Mouse (Mus musculus): ENCODE data around the gene Phf5a. TPM values are rescaled to one million over a fixed set of nuclear protein-coding genes. Genes with fewer than 3 reads are reported as not detected.
A peak's percentile ranks its signal among the peaks of the same experiment; 100 is the strongest.

Gene Phf5a
- polyA plus RNA-seq, 1 experiment from 2014 or later, result 124 TPM

DNA sequence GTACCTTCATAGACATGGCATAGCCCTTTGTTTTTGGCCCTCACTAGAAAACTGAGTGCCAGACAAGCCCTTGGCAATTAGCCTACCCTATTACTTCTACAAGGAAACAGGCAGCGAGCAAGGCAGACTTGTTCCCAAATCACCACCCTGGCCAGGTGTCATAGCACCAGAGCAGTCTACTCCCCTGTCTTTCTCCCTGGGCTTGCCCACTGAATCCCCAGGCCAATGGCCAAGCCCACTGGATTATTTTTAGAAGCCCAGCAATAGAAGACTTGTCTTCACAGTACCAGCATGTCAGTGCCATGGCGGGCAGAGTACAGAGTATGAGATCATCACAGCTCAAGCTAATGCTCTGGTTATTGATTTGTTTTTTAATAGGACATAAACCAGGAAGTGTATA lies 27.0 kb upstream of the Phf5a start:
- Histone ChIP-seq H3K36me3 (replicated peaks) (peaks cover 44% of the 10 kb centered on the region; the same call in 1 of the 2 replicates), H3K27me3 (replicated peaks) (no peaks in the 10 kb centered on the region), H3K9me3 (no peaks in the 10 kb centered on the region), H3K4me2 (no peak overlapping the region), H3K4me1 (no peaks in the 10 kb centered on the region), H3K27ac (no peak overlapping the region), H3K4me3 (no peak overlapping the region), H3K9ac (no peak overlapping the region)
- ATAC-seq (replicated peaks), result no peak
- 94% methylated on average over 2 of the region's 2 CpGs for WGBS

DNA sequence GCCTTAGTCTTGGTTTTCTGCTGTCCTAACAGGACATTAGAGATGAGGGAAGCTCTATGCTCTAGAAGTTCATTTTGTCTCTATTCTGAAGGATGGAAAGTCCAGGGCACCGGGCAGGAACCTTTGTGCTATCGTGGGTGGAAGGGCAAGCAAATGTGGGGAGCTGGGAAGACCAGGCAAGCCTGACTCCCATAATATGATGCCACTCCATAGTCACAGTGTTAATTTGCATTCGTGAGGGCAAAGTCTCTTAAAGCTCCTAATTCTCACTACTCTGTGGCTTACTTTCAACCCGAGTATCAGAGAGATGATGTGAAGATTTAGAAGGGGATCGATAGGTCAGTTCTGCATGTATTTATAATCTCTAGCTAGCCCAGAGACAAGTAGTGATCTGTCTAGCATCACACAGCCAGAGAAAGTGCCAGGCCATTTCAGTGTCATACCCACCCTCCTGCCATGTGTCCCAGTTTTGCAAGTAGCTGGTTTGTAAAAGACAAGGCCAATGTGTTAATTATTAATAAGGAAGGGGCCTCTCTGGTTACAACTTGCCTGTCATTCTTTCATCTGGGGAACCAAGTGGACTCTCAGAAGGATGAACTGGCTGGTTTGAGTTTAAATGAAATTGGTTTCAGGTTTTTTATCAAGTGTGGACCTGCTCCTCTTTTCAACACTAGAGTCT lies 26.0 kb upstream of the Phf5a start:
- no peaks in the 10 kb centered on the region for H3K9me3 ChIP-seq
- no peak overlapping the region for H3K4me3 ChIP-seq
- 97% methylated on average over 5 of the region's 5 CpGs for WGBS
- no peaks in the 10 kb centered on the region for H3K27me3 ChIP-seq (replicated peaks)
- no peak overlapping the region for H3K27ac ChIP-seq
- ATAC-seq (replicated peaks), result no peak
- H3K4me2 ChIP-seq, result no peak overlapping the region
- H3K4me1 ChIP-seq, result no peaks in the 10 kb centered on the region
- peaks cover 40% of the 10 kb centered on the region; the same call in 1 of the 2 replicates for H3K36me3 ChIP-seq (replicated peaks)
- H3K9ac ChIP-seq, result no peak overlapping the region

DNA sequence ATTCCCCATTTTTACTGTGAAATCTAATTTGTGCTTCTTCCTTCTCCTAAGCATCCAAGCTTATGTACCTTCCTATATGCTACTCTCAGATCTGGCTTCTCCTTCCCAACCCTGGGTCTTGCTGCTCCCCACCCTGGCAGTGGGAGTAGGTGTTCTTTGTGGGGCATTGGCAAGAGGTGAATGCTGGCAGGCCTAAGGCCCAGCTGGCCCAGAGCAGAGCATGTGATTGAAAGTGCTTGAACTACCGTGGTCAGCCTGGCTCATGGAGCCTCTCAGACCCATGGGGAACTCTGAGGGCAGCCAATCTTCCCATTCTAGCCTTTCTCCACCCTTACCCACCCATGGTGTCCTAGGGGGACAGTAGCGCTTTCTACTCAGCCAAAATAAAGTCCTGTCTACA lies 24.7 kb upstream of the Phf5a start:
- Histone ChIP-seq H3K9ac (no peak overlapping the region), H3K4me2 (no peak overlapping the region), H3K27ac (no peak overlapping the region), H3K9me3 (no peaks in the 10 kb centered on the region), H3K4me1 (no peaks in the 10 kb centered on the region), H3K27me3 (replicated peaks) (no peaks in the 10 kb centered on the region), H3K4me3 (no peak overlapping the region), H3K36me3 (replicated peaks) (peaks cover 46% of the 10 kb centered on the region; the same call in 1 of the 2 replicates)
- ATAC-seq (replicated peaks), result no peak
- WGBS, result 95% methylated on average over 2 of the region's 2 CpGs

DNA sequence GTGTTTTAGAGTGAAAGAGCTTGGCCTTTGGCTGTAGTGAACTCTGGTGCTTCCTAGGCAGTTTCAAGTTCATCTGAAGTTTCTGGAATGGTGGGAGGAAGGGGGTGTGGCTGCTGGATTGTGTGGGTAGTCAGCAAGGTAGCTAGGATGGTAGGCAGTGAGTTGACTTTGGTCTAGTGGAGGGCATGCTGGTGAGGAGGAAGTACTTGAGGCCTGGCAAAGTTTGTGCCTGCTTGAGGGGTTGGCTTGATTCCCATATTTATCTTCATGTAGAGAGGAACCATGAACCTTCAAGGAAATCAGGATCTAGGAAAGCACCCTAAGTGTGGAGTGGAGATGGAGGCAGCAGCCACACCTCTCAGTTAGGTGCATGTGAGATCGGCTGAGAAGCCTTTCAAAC lies 22.3 kb upstream of the Phf5a start:
- 73% methylated on average over 1 of the region's 1 CpGs for WGBS
- H3K36me3 ChIP-seq (replicated peaks), result peaks cover 42% of the 10 kb centered on the region; the same call in 1 of the 2 replicates
- H3K9me3 ChIP-seq, result no peaks in the 10 kb centered on the region
- H3K4me3 ChIP-seq, result no peak overlapping the region
- no peak overlapping the region for H3K4me2 ChIP-seq
- H3K27me3 ChIP-seq (replicated peaks), result no peaks in the 10 kb centered on the region
- H3K9ac ChIP-seq, result no peak overlapping the region
- H3K4me1 ChIP-seq, result no peaks in the 10 kb centered on the region
- ATAC-seq (replicated peaks), result no peak
- no peak overlapping the region for H3K27ac ChIP-seq

GRCm38 (mm10) chr15:81891822-81892580 lies 20.3 kb upstream of the Phf5a start:
- no peak for ATAC-seq (replicated peaks)
- no peak overlapping the region for H3K4me2 ChIP-seq
- no peaks in the 10 kb centered on the region for H3K4me1 ChIP-seq
- 94% methylated on average over 8 of the region's 8 CpGs for WGBS
- no peak overlapping the region for H3K9ac ChIP-seq
- no peak overlapping the region for H3K4me3 ChIP-seq
- peaks cover 34% of the 10 kb centered on the region; the same call in 1 of the 2 replicates for H3K36me3 ChIP-seq (replicated peaks)
- H3K27ac ChIP-seq, result no peak overlapping the region
- no peaks in the 10 kb centered on the region for H3K9me3 ChIP-seq
- H3K27me3 ChIP-seq (replicated peaks), result no peaks in the 10 kb centered on the region

DNA sequence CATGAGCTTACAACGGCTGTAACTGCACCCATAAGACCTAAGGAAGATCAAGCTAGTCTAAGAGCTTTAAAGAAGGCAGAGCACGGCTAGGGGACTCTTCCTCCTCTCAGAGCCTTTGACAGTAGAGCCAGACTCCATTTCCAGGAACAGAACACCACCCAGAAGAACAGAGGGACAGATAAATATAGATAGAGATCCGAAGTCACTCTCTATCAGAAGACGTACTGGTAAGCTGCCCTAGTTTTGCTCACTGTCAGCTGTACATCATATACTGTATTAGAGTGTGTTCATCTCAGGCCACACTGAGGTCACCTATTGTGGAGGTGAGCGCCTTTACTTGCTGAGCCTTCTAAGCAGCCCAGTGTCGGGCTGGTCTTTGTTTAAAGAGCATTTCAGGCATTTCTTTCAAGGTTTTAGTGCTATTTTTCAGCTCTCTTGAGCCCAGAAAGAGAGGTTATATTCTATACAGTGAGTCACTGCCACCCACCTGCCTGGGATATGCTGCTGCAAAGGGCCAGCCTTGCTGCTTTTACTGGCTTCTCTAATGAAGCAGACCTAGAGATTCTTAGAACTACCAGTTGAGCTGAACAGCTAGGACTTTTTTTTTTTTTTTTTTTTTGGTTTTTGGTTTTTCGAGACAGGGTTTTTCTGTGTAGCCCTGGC lies 19.6 kb upstream of the Phf5a start:
- ATAC-seq (replicated peaks), result no peak
- Histone ChIP-seq H3K27me3 (replicated peaks) (no peaks in the 10 kb centered on the region), H3K27ac (no peak overlapping the region), H3K36me3 (replicated peaks) (peaks cover 34% of the 10 kb centered on the region; the same call in 1 of the 2 replicates), H3K4me1 (no peaks in the 10 kb centered on the region), H3K9me3 (no peaks in the 10 kb centered on the region), H3K4me3 (no peak overlapping the region), H3K4me2 (no peak overlapping the region), H3K9ac (no peak overlapping the region)
- WGBS, result 91% methylated on average over 7 of the region's 7 CpGs

DNA sequence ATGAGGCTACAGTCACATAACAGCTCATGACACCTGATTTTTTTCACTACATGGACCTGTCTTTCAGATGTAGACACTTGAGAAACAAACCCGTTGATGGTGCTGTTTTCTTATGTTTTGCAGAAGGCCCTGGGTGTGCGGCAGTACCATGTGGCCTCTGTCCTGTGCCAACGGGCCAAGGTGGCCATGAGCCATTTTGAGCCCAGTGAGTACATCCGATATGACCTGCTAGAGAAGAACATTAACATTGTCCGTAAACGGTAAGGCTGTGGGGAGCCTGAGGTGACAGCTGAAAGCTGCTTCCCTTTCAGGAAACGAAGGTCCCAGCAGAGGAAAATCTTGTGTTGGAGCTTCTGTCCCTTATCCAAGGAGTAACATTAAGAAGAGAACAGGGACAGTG lies 17.5 kb upstream of the Phf5a start:
- Histone ChIP-seq H3K4me3 (no peak overlapping the region), H3K9ac (no peak overlapping the region), H3K4me2 (no peak overlapping the region), H3K9me3 (no peaks in the 10 kb centered on the region), H3K27me3 (replicated peaks) (no peaks in the 10 kb centered on the region), H3K36me3 (replicated peaks) (peaks cover 17% of the 10 kb centered on the region; the same call in 1 of the 2 replicates), H3K4me1 (no peaks in the 10 kb centered on the region), H3K27ac (no peak overlapping the region)
- ATAC-seq (replicated peaks), result no peak
- WGBS, result 97% methylated on average over 7 of the region's 7 CpGs

GRCm38 (mm10) chr15:81886795-81887550 lies 15.3 kb upstream of the Phf5a start:
- no peak for ATAC-seq (replicated peaks)
- no peaks in the 10 kb centered on the region for H3K9me3 ChIP-seq
- H3K27ac ChIP-seq, result no peak overlapping the region
- no peaks in the 10 kb centered on the region for H3K27me3 ChIP-seq (replicated peaks)
- H3K4me3 ChIP-seq, result no peak overlapping the region
- H3K4me1 ChIP-seq, result no peaks in the 10 kb centered on the region
- peaks cover 11% of the 10 kb centered on the region; the same call in 1 of the 2 replicates for H3K36me3 ChIP-seq (replicated peaks)
- no peak overlapping the region for H3K9ac ChIP-seq
- no peak overlapping the region for H3K4me2 ChIP-seq
- WGBS, result 96% methylated on average over 6 of the region's 6 CpGs

GRCm38 (mm10) chr15:81885418-81885934 lies 13.8 kb upstream of the Phf5a start:
- Histone ChIP-seq H3K27me3 (replicated peaks) (no peaks in the 10 kb centered on the region), H3K9ac (no peak overlapping the region), H3K9me3 (no peaks in the 10 kb centered on the region), H3K4me1 (peaks cover 9% of the 10 kb centered on the region), H3K36me3 (replicated peaks) (peaks cover 5% of the 10 kb centered on the region; the same call in 1 of the 2 replicates), H3K27ac (no peak overlapping the region), H3K4me2 (no peak overlapping the region), H3K4me3 (no peak overlapping the region)
- WGBS, result 72% methylated on average over 3 of the region's 3 CpGs
- ATAC-seq (replicated peaks), result no peak

DNA sequence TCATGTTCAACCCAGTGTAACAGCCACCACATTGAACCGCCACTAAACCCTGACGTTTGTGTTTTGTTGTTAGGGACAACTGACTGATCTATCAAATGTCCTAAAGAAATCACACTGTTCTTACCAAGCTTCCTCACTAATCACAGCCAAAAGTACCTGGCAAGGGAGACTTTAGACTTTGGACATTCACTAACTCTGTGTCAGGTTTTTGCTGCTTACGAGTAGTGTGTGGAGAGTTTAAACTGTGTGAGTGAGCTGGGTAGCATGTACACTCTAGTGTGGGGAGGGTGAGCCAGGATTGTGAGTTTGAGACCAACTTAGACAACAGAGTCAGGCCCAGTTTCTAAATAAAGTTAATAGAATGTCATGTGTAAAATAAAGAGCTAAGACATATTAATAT lies 10.6 kb upstream of the Phf5a start:
- Histone ChIP-seq H3K9me3 (no peaks in the 10 kb centered on the region), H3K36me3 (replicated peaks) (no peaks in the 10 kb centered on the region), H3K9ac (no peak overlapping the region), H3K27me3 (replicated peaks) (no peaks in the 10 kb centered on the region), H3K4me1 (peaks cover 30% of the 10 kb centered on the region), H3K4me2 (no peak overlapping the region), H3K27ac (no peak overlapping the region), H3K4me3 (no peak overlapping the region)
- ATAC-seq (replicated peaks), result no peak
- 90% methylated on average over 3 of the region's 3 CpGs for WGBS

DNA sequence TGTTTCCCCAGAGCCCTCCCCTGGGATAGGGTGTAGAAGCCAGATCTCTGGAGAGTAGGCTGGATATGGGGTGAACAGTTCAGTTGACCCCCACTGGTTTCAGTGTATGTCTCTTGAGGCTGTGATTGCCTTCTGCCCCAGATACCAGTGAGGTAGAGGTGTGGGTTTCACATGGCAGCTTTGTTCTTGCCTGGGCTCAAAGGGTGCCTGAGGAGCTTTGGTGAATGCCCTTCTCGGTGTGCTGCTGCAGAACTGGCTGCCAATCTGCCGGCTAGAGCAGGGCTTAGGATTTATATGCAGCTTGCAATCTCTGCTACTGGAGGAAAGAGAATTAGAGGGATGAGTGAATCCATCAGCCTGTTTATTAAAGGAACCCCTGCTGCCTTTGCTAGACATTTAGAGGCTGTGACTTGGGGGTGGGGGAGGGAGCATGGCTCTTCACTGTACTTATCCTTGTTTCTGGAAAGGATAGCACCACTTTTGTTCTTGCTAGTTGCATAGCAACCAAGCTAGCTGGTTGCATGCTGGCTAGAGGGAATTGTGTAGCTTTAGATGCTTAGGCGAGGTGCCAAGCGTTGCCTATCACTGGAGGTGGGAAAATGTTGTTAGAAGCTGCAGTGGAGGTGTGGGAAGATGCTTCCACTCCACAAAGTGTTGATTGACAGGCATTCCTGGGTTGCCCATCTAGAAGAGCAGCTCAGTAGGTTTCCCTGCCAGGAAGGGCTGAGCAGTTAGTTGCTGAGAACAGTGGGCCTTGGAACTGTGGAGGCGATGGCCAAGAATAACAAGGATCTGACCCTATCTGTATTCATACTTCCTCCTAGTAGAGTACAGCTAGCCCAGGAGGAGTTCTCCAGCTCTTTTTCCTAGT lies 8.1 kb upstream of the Phf5a start:
- no peak overlapping the region for H3K4me3 ChIP-seq
- H3K9ac ChIP-seq, result 0 out of 2 replicates have a peak overlapping the region, but pooled peaks have one; percentile 12
- ATAC-seq (replicated peaks), result peak; percentile 90
- no peaks in the 10 kb centered on the region for H3K27me3 ChIP-seq (replicated peaks)
- peak overlapping the region; percentile 35 for H3K4me2 ChIP-seq
- peak overlapping the region; percentile 92 for H3K27ac ChIP-seq
- peaks cover 32% of the 10 kb centered on the region for H3K4me1 ChIP-seq
- H3K9me3 ChIP-seq, result no peaks in the 10 kb centered on the region
- 25% methylated on average over 5 of the region's 5 CpGs for whole genome bisulfite sequencing
- no peaks in the 10 kb centered on the region for H3K36me3 ChIP-seq (replicated peaks)

Data from midbrain, embryonic 15.5 days (tissue).